Mouse (Mus musculus) ES-Bruce4 (cell line): ENCODE results near the gene Rbfox3.

Source experiments
- CTCF ChIP-seq: IDR thresholded peaks from one replicate; pipeline ENCODE4 v1.8.1; 2011; ENCODE audit warnings: low read depth, low read length
- POLR2A ChIP-seq: IDR thresholded peaks from one replicate; pipeline ENCODE4 v1.8.1; 2011; ENCODE audit warnings: low read length; ENCODE audit not compliant: insufficient read depth

DNA sequence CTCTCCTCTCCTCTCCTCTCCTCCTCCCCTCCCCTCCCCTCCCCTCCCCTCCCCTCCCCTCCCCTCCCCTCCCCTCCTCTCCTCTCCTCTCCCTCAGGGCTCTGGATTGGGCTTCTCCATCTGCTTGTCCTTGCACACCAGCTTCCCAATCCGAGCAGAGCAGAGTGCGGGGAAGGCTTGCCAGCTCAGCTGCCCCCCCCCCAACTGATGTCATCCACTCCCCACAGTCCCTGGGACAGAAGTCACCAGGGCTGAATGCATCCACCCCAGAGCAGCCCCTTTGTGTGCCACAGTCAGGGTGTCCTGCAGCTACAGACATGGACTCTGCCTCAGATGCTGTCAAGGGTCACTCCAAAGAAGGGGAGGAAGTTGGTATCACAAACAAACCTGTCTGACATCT, 4.5 kb upstream of the Rbfox3 start:
- TF ChIP-seq CTCF (no peak), POLR2A (no peak)
